Mouse (Mus musculus): ENCODE data around the gene Prc1. TPM values are rescaled to one million over a fixed set of nuclear protein-coding genes. Genes with fewer than 3 reads are reported as not detected.

Prc1 gene
- 175 and 232 TPM in 2 replicates for polyA plus RNA-seq (2016; fragmentation: Nextera tagmentation; extraction: Ambion mirVana)

DNA sequence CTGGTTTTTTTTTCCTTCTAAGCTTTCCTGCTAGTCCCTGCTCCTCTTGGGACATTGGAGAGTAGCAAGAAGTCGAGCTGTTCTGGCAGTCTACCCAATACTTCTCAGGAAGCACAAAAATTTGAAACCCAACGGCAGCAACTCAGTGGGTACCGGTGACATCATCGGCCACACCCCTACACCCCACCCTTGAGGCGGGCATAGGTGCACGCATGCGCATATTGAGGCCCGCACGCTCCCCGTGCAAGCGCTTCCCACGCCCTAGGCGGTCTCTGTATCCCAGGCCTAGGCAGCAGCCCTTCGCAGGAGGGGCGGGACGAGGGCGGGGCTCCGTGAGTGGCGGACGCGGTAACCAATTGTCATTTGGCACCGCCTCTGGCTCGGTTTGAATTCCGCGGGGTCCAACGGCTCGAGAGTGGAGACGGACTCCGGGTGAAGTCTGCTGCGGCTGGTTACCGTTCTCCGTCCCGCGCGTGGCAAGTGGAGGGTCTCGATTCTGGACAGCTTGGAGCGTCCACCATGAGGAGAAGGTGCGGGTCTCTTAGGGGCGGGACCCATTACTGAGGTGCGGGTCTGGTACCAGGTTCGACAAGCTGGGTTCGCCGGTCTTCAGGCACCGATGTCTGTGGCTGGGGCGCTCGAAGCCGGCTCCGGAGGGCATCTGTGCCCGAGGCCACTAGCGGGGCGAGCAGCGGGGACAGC is at the start of gene Prc1:
Gene Prc1, plus strand, starts transcription at position 389 of the 702 bp plus-strand sequence.
- peak within 1 kb of the TSS; percentile 75 for H3K4me3 ChIP-seq
- under 1% methylated on average over 52 of the region's 52 CpGs for WGBS

DNA sequence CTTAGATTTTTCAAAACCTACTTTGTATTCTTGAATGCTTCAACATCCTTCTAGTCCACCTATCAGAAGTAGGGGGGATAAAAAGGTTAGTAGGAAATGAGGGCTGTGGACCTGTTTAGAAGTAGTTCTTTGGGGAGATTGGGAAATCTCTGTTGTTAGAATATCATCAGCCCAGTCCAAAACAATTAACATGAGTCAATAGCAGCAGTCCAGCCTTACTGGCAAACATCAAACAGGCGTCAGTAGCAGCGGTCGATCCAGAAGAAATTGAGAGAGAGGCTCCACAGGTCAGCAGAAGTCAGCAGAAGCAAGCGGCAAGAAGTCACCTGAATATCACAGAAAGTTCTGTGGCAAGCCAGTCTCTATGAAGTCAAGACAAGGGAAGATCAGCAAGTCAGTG is 49.4 kb upstream of the Prc1 start:
- Histone ChIP-seq H3K4me3 (no peak overlapping the region), H3K27ac (no peak overlapping the region), H3K27me3 (ENCODE audit: insufficient read depth, poor library complexity, severe bottlenecking) (no peaks in the 10 kb centered on the region), H3K4me1 (replicated peaks) (no peaks in the 10 kb centered on the region; the same call in 1 of the 2 replicates), H3K9me3 (no peaks in the 10 kb centered on the region), H3K36me3 (peaks cover 20% of the 10 kb centered on the region)
- DNase-seq (ENCODE audit: low spot score) = no peak
- WGBS = 93% methylated on average over 4 of the region's 4 CpGs

More for the DNA sequence above, at the start of gene Prc1:
- Histone ChIP-seq H3K27me3 (ENCODE audit: insufficient read depth, poor library complexity, severe bottlenecking) (no peaks in the 10 kb centered on the region), H3K36me3 (peaks cover 51% of the 10 kb centered on the region), H3K4me1 (replicated peaks) (peaks cover 33% of the 10 kb centered on the region), H3K27ac (peak within 1 kb of the TSS; percentile 94), H3K9me3 (no peaks in the 10 kb centered on the region)
- DNase-seq (ENCODE audit: low spot score) = peak; percentile 100

- no peaks in the 10 kb centered on the region; the same call in 1 of the 2 replicates for H3K4me1 ChIP-seq (replicated peaks)
- no peaks in the 10 kb centered on the region for H3K9me3 ChIP-seq
- peak within 1 kb of the TSS; percentile 89 for H3K27ac ChIP-seq
- no peaks in the 10 kb centered on the region for H3K27me3 ChIP-seq (ENCODE audit: insufficient read depth, poor library complexity, severe bottlenecking)
- peak within 1 kb of the TSS; percentile 61 for H3K4me3 ChIP-seq
- H3K36me3 ChIP-seq = peaks cover 6% of the 10 kb centered on the region
- under 1% methylated on average over 48 of the region's 48 CpGs for WGBS
- peak; percentile 98 for DNase-seq (ENCODE audit: low spot score)
These were observed 48.0 kb upstream of the Prc1 start, which contains the start of gene Ttll13 for GRCm38 (mm10) chr7:80246148-80246721. Gene Ttll13 (plus strand): TSS chr7:80246376.

DNA sequence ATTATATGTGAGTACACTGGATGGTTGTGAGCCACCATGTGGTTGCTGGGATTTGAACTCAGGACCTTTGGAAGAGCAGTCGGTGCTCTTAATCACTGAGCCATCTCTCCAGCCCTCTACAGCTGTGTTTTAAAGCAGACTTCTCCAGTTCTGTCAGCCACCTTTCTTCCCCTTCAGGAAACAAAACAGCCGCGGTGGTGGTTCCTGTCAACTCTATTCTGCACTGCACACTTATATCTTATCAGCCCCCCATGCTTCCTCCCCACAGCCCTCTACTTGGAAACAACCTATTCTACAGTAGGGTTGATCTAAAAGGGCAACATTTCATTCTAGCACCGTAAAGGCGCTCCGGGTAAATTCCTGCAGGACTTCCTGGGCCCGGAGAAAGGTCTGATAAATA is 47.4 kb upstream of the Prc1 start:
- Histone ChIP-seq H3K27ac (peak overlapping the region; percentile 89), H3K9me3 (no peaks in the 10 kb centered on the region), H3K4me1 (replicated peaks) (no peaks in the 10 kb centered on the region; the same call in 1 of the 2 replicates), H3K36me3 (no peaks in the 10 kb centered on the region), H3K4me3 (peak overlapping the region; percentile 61), H3K27me3 (ENCODE audit: insufficient read depth, poor library complexity, severe bottlenecking) (no peaks in the 10 kb centered on the region)
- WGBS = 66% methylated on average over 7 of the region's 7 CpGs
- no peak for DNase-seq (ENCODE audit: low spot score)

GRCm38 (mm10) chr7:80252437-80252836 is 41.8 kb upstream of the Prc1 start:
- Histone ChIP-seq H3K27me3 (ENCODE audit: insufficient read depth, poor library complexity, severe bottlenecking) (peaks cover 16% of the 10 kb centered on the region), H3K36me3 (no peaks in the 10 kb centered on the region), H3K27ac (no peak overlapping the region), H3K9me3 (no peaks in the 10 kb centered on the region), H3K4me3 (no peak overlapping the region), H3K4me1 (replicated peaks) (no peaks in the 10 kb centered on the region)
- 81% methylated on average over 7 of the region's 7 CpGs for WGBS
- no peak for DNase-seq (ENCODE audit: low spot score)

DNA sequence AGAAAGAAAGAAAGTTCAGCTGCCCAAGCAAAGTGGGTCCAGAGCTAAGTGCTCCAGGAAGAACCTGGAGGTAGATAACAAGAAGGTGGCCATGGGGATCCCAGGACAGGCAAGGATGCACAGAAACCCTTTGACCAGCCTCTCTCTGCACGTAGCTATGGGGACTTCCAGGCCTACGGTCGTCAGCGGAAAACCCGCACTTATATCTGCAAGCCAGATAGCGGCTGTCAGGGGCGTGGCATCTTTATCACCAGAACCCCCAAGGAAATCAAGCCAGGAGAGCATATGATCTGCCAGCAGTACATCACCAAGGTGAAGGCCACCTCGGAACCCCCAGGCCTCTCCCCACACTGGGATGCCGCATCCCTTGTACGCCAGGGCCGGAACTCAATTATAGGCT is 41.4 kb upstream of the Prc1 start:
- Histone ChIP-seq H3K27me3 (ENCODE audit: insufficient read depth, poor library complexity, severe bottlenecking) (peaks cover 20% of the 10 kb centered on the region), H3K27ac (no peak overlapping the region), H3K4me1 (replicated peaks) (no peaks in the 10 kb centered on the region), H3K4me3 (no peak overlapping the region), H3K9me3 (no peaks in the 10 kb centered on the region), H3K36me3 (no peaks in the 10 kb centered on the region)
- DNase-seq (ENCODE audit: low spot score) = no peak
- 88% methylated on average over 11 of the region's 11 CpGs for WGBS

GRCm38 (mm10) chr7:80255981-80256380 is 38.3 kb upstream of the Prc1 start:
- no peak for DNase-seq (ENCODE audit: low spot score)
- Histone ChIP-seq H3K27me3 (ENCODE audit: insufficient read depth, poor library complexity, severe bottlenecking) (peaks cover 42% of the 10 kb centered on the region), H3K36me3 (no peaks in the 10 kb centered on the region), H3K4me3 (no peak overlapping the region), H3K9me3 (no peaks in the 10 kb centered on the region), H3K4me1 (replicated peaks) (peaks cover 7% of the 10 kb centered on the region), H3K27ac (no peak overlapping the region)
- 68% methylated on average over 2 of the region's 2 CpGs for WGBS

GRCm38 (mm10) chr7:80257706-80258105 is 36.5 kb upstream of the Prc1 start:
- no peak for DNase-seq (ENCODE audit: low spot score)
- H3K4me1 ChIP-seq (replicated peaks) = peaks cover 17% of the 10 kb centered on the region
- no peaks in the 10 kb centered on the region for H3K9me3 ChIP-seq
- no peak overlapping the region for H3K4me3 ChIP-seq
- WGBS = 64% methylated on average over 2 of the region's 2 CpGs
- H3K27me3 ChIP-seq (ENCODE audit: insufficient read depth, poor library complexity, severe bottlenecking) = peaks cover 42% of the 10 kb centered on the region
- no peaks in the 10 kb centered on the region for H3K36me3 ChIP-seq
- no peak overlapping the region for H3K27ac ChIP-seq

- peak; percentile 89 for DNase-seq (ENCODE audit: low spot score)
- 25% methylated on average over 40 of the region's 40 CpGs for WGBS
- peak within 1 kb of the TSS; percentile 90 for H3K27ac ChIP-seq
These were observed 33.5 kb upstream of the Prc1 start, which contains the start of gene Ngrn for GRCm38 (mm10) chr7:80260625-80261371. Gene Ngrn (plus strand): TSS chr7:80261215.

DNA sequence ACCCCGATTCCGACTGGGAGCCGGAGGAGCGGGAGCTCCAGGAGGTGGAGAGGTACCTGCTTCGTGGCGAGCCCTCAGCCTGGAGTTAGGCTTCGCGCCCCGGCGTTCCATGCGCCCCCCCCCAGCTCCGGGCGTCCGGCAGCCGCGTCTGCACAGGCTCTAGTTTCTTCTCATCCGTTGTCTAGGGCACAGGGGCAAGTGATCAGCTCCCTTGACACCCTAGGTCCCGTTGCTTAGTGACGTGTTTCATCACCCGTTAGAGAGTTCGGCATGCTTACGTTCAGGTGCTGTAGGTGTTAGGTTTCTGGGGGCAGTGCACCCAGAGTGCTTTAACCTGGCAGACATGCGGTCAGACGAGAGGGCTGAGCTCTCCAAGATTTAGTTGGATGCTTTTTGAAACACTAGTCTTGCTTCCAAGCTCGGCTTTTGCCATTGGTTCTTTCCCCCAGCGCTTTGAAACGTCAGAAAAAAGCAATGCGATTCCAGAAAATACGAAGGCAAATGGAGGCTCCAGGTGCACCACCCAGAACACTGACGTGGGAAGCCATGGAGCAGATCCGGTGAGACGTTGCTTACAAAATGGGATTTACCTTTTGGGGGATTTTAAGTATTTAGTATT is 32.8 kb upstream of the Prc1 start:
- peak overlapping the region; percentile 80 for H3K4me3 ChIP-seq
- peaks cover 35% of the 10 kb centered on the region for H3K36me3 ChIP-seq
- H3K27ac ChIP-seq = peak overlapping the region; percentile 90
- H3K4me1 ChIP-seq (replicated peaks) = peaks cover 17% of the 10 kb centered on the region
- no peak for DNase-seq (ENCODE audit: low spot score)
- peaks cover 33% of the 10 kb centered on the region for H3K27me3 ChIP-seq (ENCODE audit: insufficient read depth, poor library complexity, severe bottlenecking)
- H3K9me3 ChIP-seq = no peaks in the 10 kb centered on the region
- under 1% methylated on average over 32 of the region's 32 CpGs for WGBS

More at GRCm38 (mm10) chr7:80260625-80261371, 33.5 kb upstream of the Prc1 start, which contains the start of gene Ngrn:
- Histone ChIP-seq H3K9me3 (no peaks in the 10 kb centered on the region), H3K4me3 (peak within 1 kb of the TSS; percentile 80), H3K4me1 (replicated peaks) (peaks cover 17% of the 10 kb centered on the region), H3K36me3 (peaks cover 29% of the 10 kb centered on the region), H3K27me3 (ENCODE audit: insufficient read depth, poor library complexity, severe bottlenecking) (peaks cover 33% of the 10 kb centered on the region)

- peaks cover 5% of the 10 kb centered on the region for H3K27me3 ChIP-seq (ENCODE audit: insufficient read depth, poor library complexity, severe bottlenecking)
- no peaks in the 10 kb centered on the region for H3K9me3 ChIP-seq
- DNase-seq (ENCODE audit: low spot score) = no peak
- no peak overlapping the region for H3K4me3 ChIP-seq
- H3K36me3 ChIP-seq = peaks cover 42% of the 10 kb centered on the region
- H3K27ac ChIP-seq = no peak overlapping the region
- 96% methylated on average over 12 of the region's 12 CpGs for WGBS
- H3K4me1 ChIP-seq (replicated peaks) = peaks cover 27% of the 10 kb centered on the region
These were observed 29.6 kb upstream of the Prc1 start for GRCm38 (mm10) chr7:80264606-80265005.

GRCm38 (mm10) chr7:80267764-80268163 is 26.5 kb upstream of the Prc1 start:
- no peaks in the 10 kb centered on the region for H3K9me3 ChIP-seq
- H3K36me3 ChIP-seq = peaks cover 53% of the 10 kb centered on the region
- 76% methylated on average over 1 of the region's 1 CpGs for WGBS
- H3K4me1 ChIP-seq (replicated peaks) = peaks cover 21% of the 10 kb centered on the region
- no peak for DNase-seq (ENCODE audit: low spot score)
- no peak overlapping the region for H3K27ac ChIP-seq
- no peaks in the 10 kb centered on the region for H3K27me3 ChIP-seq (ENCODE audit: insufficient read depth, poor library complexity, severe bottlenecking)
- H3K4me3 ChIP-seq = no peak overlapping the region

Data from hindbrain, embryonic 10.5 days (tissue).